Mouse (Mus musculus): ENCODE measurements at regions not wholly inside any gene's neighbourhood (a gene's known extent, or its start where the extent isn't known, plus 50 kb on each side); places are given as distances from the start of the nearest gene placed in this dataset.

GRCm38 (mm10) chr6:71029663-71030062, 73.3 kb downstream of the Foxi3 start:
- no peak for TF ChIP-seq CTCF (IDR thresholded peaks at IDR 0.05; ENCODE audit: low read depth, low read length)
- TF ChIP-seq TAL1 (conservative IDR thresholded peaks at IDR 0.05; ENCODE audit: low read depth, low read length), result no peak
- TF ChIP-seq POLR2AphosphoS5 (IDR thresholded peaks at IDR 0.05; ENCODE audit: insufficient replicate concordance, low read depth, low read length), result no peak
- no peak for TF ChIP-seq GATA1 (IDR thresholded peaks at IDR 0.05; ENCODE audit: borderline replicate concordance, low read length)
